Mouse (Mus musculus): Measurements from ENCODE around the gene Cel.
"Not testable (repeated sequence)": the region's sequence is repeated elsewhere in the genome, so short reads cannot be mapped to it uniquely, and the experiment has no call there.

Cel gene

GRCm38 (mm10) chr2:28517206-28517909, 45.8 kb downstream of the Cel start:
- DNase-seq, result peak; percentile 85

GRCm38 (mm10) chr2:28514489-28514888, 48.7 kb downstream of the Cel start:
- DNase-seq, result peak; percentile 91

DNA sequence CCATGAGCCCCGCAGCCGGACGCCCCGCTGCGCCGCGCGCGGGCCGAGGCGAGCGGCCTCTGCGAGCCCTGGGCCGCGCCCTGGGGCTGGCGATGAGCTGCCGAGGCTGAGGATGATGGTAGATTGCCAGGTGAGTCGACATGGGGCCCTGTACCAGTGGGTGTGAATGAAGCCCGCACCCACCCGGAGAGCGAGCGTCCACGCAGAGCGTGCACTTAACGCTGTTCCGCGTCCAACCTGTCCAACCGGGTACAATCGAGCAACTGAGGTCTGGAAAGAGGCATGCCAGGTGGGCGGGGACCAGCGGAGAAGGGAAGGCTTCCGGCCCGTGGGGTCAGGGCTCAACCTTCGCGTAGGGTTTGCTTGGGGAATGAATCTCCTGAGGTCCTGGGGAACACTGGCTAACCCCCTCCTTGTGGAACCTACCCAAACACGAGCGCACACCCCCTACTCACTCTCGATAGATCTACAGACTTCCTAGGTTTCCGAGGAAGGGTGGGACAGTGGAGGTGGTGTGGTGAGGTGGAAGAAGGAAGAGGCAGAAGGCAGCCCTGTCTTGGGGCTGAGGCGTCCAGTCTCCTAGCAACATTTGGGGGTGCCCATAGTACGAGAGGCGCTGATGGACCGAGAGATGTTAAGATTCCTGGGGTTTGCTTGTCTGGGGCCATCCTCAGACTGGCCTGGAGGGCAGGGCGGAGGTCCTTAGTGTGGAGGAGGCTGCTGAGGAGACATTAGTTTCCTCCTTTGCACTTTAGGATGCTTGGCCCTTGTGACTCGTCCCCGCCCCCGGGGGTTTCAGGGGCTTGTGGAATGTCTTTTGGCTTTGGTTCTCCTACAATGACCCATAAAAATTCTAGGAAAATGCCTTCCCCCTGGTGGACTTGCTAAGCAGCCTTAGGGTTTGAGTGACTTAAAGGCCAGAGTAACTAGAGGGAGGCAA, 49.5 kb downstream of the Cel start:
- peak; percentile 59 for DNase-seq

DNA sequence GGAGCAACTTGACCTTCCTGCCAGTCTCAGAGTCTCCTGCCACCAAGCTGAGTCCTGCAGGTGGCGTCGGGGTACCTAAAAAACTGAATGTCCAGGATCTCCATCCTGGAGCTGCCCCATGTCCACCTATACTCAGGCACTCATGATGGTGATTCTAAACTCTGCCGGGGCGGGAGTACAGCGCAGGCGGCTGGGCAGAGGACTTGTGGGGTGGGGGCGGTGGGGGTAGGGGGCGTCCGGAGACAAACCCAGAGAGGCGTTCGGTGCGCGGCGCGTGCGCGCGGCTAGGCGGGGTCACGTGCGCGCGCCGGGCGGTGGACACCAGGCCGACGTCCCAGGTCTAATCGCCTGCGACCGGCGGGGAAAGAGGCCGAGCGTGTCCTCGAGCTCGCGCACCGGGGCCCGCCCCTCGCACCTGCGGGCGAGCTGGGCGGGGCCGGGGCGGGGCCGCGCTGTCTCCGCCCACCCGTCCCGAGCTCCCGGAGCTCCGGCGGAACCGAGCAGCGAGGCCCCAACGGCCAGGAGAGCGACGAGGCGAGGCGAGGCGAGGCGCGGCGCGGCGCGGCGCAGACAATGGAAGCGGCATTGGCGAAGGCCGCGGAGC, 50.3 kb downstream of the Cel start, which contains the start of gene Ralgds:
Gene Ralgds (plus strand): TSS at position 328 of the 604 bp plus-strand sequence.
- DNase-seq, result peak; percentile 86

DNA sequence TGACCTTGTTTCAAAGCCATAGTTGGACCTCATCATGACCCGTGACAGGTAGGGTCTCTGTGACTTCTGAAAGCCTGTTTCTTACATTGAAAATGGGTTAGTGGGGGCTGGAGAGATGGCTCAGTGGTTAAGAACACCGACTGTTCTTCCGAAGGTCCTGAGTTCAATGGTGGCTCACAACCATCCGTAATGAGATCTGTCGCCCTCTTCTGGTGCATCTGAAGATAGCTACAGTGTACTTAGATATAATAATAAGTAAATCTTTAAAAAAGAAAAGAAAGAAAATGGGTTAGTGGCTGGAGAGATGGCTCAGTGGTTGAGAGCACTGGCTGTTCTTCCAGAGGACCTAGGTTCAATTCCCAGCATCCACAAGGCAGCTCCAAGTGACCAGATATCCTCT, 51.6 kb downstream of the Cel start:
- DNase-seq, result not testable (repeated sequence)

- DNase-seq, result no peak
These were observed 56.9 kb downstream of the Cel start for GRCm38 (mm10) chr2:28506291-28506690.

DNA sequence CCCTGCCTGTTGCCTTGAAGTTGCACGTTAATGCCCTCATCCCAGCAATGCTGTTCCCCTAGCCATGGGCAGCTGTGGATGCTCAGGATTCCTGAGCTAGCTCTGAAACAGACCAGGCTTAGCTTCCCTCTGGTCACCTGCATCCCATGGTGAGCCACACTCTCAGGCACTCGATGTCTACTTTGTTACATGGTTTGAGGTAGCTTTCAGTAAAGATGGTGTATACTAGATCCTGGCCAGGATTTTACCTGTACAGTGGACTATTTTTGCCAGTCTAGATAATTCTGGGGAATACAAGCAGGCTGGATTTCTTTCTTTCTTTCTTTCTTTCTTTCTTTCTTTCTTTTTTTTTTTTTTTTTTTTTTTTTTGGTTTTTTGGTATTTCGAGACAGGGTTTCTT, 57.4 kb downstream of the Cel start, which contains the start of gene Gm10134:
Gene Gm10134 (plus strand): TSS at position 301 of the 400 bp plus-strand sequence.
- no peak for DNase-seq
